Mouse (Mus musculus) midbrain, embryonic 11.5 days (tissue): Measurements from ENCODE around the gene Aebp2. TPM values are rescaled to one million over a fixed set of nuclear protein-coding genes. Genes with fewer than 3 reads are reported as not detected.
A peak's percentile ranks its signal among the peaks of the same experiment; 100 is the strongest.

Experiments used
- ATAC-seq: fragments of 200-750 bp; cut with Nextera tagmentation; 2 replicates; pipeline ENCODE4 v1.8.0; 2017; ENCODE audit warnings: moderate TSS enrichment, moderate library complexity; ENCODE audit not compliant: low FRiP score
- DNase-seq: peaks from one replicate; pipeline ENCODE4 v3.0.0; 2015; ENCODE audit warnings: low spot score; ENCODE audit errors: missing footprints
- H3K27ac ChIP-seq: fragments of 300-500 bp; sonication (generic); 2 replicates; pipeline ENCODE4 v1.5.1; 2014; ENCODE audit warnings: low read depth, low read length
- H3K27me3 ChIP-seq: fragments of 300-500 bp; sonication (generic); 2 replicates; pipeline ENCODE4 v1.6.1; 2014; ENCODE audit warnings: mild to moderate bottlenecking, low read length, moderate library complexity, mixed read lengths; ENCODE audit not compliant: control insufficient read depth, insufficient read depth
- H3K36me3 ChIP-seq: fragments of 300-500 bp; sonication (generic); 2 replicates; pipeline ENCODE4 v1.6.1; 2014; ENCODE audit warnings: mild to moderate bottlenecking, low read length, moderate library complexity, mixed read lengths; ENCODE audit not compliant: control insufficient read depth, insufficient read depth
- H3K4me1 ChIP-seq: fragments of 300-500 bp; sonication (generic); 2 replicates; pipeline ENCODE4 v1.6.1; 2014; ENCODE audit warnings: low read length; ENCODE audit not compliant: control insufficient read depth, insufficient read depth
- H3K4me2 ChIP-seq: fragments of 300-500 bp; sonication (generic); 2 replicates; pipeline ENCODE4 v1.6.1; 2014; ENCODE audit warnings: mild to moderate bottlenecking, moderate library complexity
- H3K4me3 ChIP-seq: fragments of 300-500 bp; sonication (generic); 2 replicates; pipeline ENCODE4 v1.5.1; 2014; ENCODE audit warnings: low read depth, low read length
- H3K9ac ChIP-seq: fragments of 300-500 bp; sonication (generic); 2 replicates; pipeline ENCODE4 v1.6.1; 2014; ENCODE audit warnings: low read length
- H3K9me3 ChIP-seq: fragments of 300-500 bp; sonication (generic); 2 replicates; pipeline ENCODE4 v1.6.1; 2016; ENCODE audit warnings: low read length; ENCODE audit not compliant: control insufficient read depth
- WGBS: fragments of 180-500 bp; shearing (Covaris S2); extraction: QIAGEN DNeasy Blood & Tissue Kit; methylation state at CpG from one replicate; pipeline ENCODE4 v1.1.7; 2014; 5-methylcytosine and 5-hydroxymethylcytosine counted together
- polyA plus RNA-seq: library from polyadenylated mRNA; unstranded; fragments of >200 nt; fragmentation: Nextera tagmentation; extraction: Ambion mirVana; gene quantifications from 2 replicates; pipeline ENCODE4 v1.2.1, GENCODE M21; 2014

Gene Aebp2
- polyA plus RNA-seq, 1 experiment from 2014 or later = 22.3 TPM

GRCm38 (mm10) chr6:140613822-140614221, 8.6 kb upstream of the Aebp2 start:
- ATAC-seq = no peak
- Histone ChIP-seq H3K9ac (no peak overlapping the region), H3K27ac (no peak overlapping the region), H3K4me1 (no peaks in the 10 kb centered on the region), H3K4me3 (no peak overlapping the region), H3K4me2 (no peak overlapping the region), H3K36me3 (no peaks in the 10 kb centered on the region), H3K9me3 (no peaks in the 10 kb centered on the region), H3K27me3 (no peaks in the 10 kb centered on the region)
- WGBS = 77% methylated on average over 3 of the region's 3 CpGs
- DNase-seq = peak; percentile 47

GRCm38 (mm10) chr6:140614711-140615110, 7.8 kb upstream of the Aebp2 start:
- Histone ChIP-seq H3K9ac (no peak overlapping the region), H3K4me3 (no peak overlapping the region), H3K36me3 (no peaks in the 10 kb centered on the region), H3K4me2 (no peak overlapping the region), H3K27me3 (no peaks in the 10 kb centered on the region), H3K27ac (no peak overlapping the region), H3K4me1 (no peaks in the 10 kb centered on the region), H3K9me3 (no peaks in the 10 kb centered on the region)
- WGBS = 93% methylated on average over 11 of the region's 11 CpGs
- peak; percentile 67 for DNase-seq
- no peak for ATAC-seq

GRCm38 (mm10) chr6:140620531-140621349, 1.7 kb upstream of the Aebp2 start:
- no peak overlapping the region for H3K4me3 ChIP-seq
- H3K27me3 ChIP-seq = no peaks in the 10 kb centered on the region; the same call in 1 of the 2 replicates
- ATAC-seq (no peak), DNase-seq (peak; percentile 66)
- no peak overlapping the region for H3K27ac ChIP-seq
- peaks cover 8% of the 10 kb centered on the region for H3K4me1 ChIP-seq
- 70% methylated on average over 13 of the region's 13 CpGs for WGBS
- H3K9ac ChIP-seq = no peak overlapping the region
- no peak overlapping the region for H3K4me2 ChIP-seq
- no peaks in the 10 kb centered on the region for H3K9me3 ChIP-seq
- H3K36me3 ChIP-seq = no peaks in the 10 kb centered on the region

GRCm38 (mm10) chr6:140621622-140622021, 841 bp upstream of the Aebp2 start:
- H3K4me1 ChIP-seq = peaks cover 14% of the 10 kb centered on the region
- H3K27ac ChIP-seq = no peak overlapping the region
- DNase-seq (peak; percentile 77), ATAC-seq (no peak)
- H3K4me2 ChIP-seq = no peak overlapping the region
- H3K9ac ChIP-seq = no peak overlapping the region
- WGBS = 92% methylated on average over 1 of the region's 1 CpGs
- H3K4me3 ChIP-seq = no peak overlapping the region
- no peaks in the 10 kb centered on the region for H3K36me3 ChIP-seq
- no peaks in the 10 kb centered on the region; the same call in 1 of the 2 replicates for H3K27me3 ChIP-seq
- no peaks in the 10 kb centered on the region for H3K9me3 ChIP-seq

GRCm38 (mm10) chr6:140623226-140624095, 998 bp downstream of the Aebp2 start:
- peak overlapping the region; percentile 98 for H3K9ac ChIP-seq
- H3K4me1 ChIP-seq = peaks cover 24% of the 10 kb centered on the region
- H3K4me2 ChIP-seq = peak overlapping the region; percentile 62
- no peaks in the 10 kb centered on the region; the same call in 1 of the 2 replicates for H3K27me3 ChIP-seq
- WGBS = under 1% methylated on average over 85 of the region's 117 CpGs
- peak overlapping the region; percentile 86 for H3K27ac ChIP-seq
- H3K4me3 ChIP-seq = peak overlapping the region; percentile 100
- H3K36me3 ChIP-seq = no peaks in the 10 kb centered on the region
- peak; percentile 94 for ATAC-seq
- peak; percentile 99 for DNase-seq
- no peaks in the 10 kb centered on the region for H3K9me3 ChIP-seq

GRCm38 (mm10) chr6:140624096-140625051, 1.9 kb downstream of the Aebp2 start:
- H3K9me3 ChIP-seq = no peaks in the 10 kb centered on the region
- no peaks in the 10 kb centered on the region for H3K36me3 ChIP-seq
- ATAC-seq (peak; percentile 25), DNase-seq (peak; percentile 95)
- peak overlapping the region; percentile 62 for H3K4me2 ChIP-seq
- peaks cover 27% of the 10 kb centered on the region for H3K4me1 ChIP-seq
- peak overlapping the region; percentile 86 for H3K27ac ChIP-seq
- H3K4me3 ChIP-seq = peak overlapping the region; percentile 100
- no peaks in the 10 kb centered on the region; the same call in 1 of the 2 replicates for H3K27me3 ChIP-seq
- under 1% methylated on average over 77 of the region's 80 CpGs for WGBS
- peak overlapping the region; percentile 98 for H3K9ac ChIP-seq

- no peak overlapping the region for H3K4me3 ChIP-seq
Observed at GRCm38 (mm10) chr6:140629176-140629859, 6.9 kb downstream of the Aebp2 start.

GRCm38 (mm10) chr6:140630306-140630705, 7.8 kb downstream of the Aebp2 start:
- H3K4me1 ChIP-seq = peaks cover 30% of the 10 kb centered on the region
- no peaks in the 10 kb centered on the region for H3K27me3 ChIP-seq
- no peaks in the 10 kb centered on the region for H3K9me3 ChIP-seq
- H3K27ac ChIP-seq = no peak overlapping the region
- ATAC-seq = no peak
- peak; percentile 75 for DNase-seq
- H3K4me2 ChIP-seq = no peak overlapping the region; the same call in 1 of the 2 replicates
- WGBS = 39% methylated on average over 4 of the region's 4 CpGs
- H3K4me3 ChIP-seq = no peak overlapping the region
- no peak overlapping the region for H3K9ac ChIP-seq
- no peaks in the 10 kb centered on the region for H3K36me3 ChIP-seq

More at GRCm38 (mm10) chr6:140629176-140629859, 6.9 kb downstream of the Aebp2 start:
- 84% methylated on average over 4 of the region's 4 CpGs for WGBS
- Histone ChIP-seq H3K4me1 (peaks cover 32% of the 10 kb centered on the region), H3K4me2 (peak overlapping the region; percentile 1; the same call in 1 of the 2 replicates), H3K27ac (no peak overlapping the region), H3K9me3 (no peaks in the 10 kb centered on the region), H3K27me3 (no peaks in the 10 kb centered on the region), H3K36me3 (no peaks in the 10 kb centered on the region), H3K9ac (no peak overlapping the region)
- ATAC-seq (no peak), DNase-seq (peak; percentile 78)
